Mouse (Mus musculus): ENCODE measurements at regions not wholly inside any gene's neighbourhood (a gene's known extent, or its start where the extent isn't known, plus 50 kb on each side); places are given as distances from the start of the nearest gene placed in this dataset.
"Not testable (repeated sequence)": the region's sequence is repeated elsewhere in the genome, so short reads cannot be mapped to it uniquely, and the experiment has no call there.

DNA sequence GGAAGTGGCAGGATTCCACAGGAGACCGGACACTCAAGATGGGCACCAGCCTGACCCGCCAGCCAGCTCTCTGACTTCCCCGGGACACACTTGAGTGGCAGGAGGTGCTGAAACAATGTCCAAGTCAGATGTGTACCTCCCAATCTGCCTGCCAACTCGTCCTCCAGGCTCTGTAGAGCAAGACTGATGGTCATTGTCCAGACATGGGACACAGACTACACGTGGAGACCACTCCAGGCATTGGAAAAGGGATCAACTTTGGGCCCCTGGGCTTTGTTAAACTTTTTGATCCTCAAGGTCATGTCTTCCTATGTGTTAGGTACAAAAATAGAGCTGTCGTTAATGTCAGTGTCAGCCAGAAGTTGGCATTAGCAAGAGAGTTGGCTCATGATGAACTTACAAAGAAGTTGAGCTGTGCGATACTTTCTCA is 214.6 kb downstream of the 3100002H09Rik start:
- no peak for DNase-seq (ENCODE audit: low spot score)

DNA sequence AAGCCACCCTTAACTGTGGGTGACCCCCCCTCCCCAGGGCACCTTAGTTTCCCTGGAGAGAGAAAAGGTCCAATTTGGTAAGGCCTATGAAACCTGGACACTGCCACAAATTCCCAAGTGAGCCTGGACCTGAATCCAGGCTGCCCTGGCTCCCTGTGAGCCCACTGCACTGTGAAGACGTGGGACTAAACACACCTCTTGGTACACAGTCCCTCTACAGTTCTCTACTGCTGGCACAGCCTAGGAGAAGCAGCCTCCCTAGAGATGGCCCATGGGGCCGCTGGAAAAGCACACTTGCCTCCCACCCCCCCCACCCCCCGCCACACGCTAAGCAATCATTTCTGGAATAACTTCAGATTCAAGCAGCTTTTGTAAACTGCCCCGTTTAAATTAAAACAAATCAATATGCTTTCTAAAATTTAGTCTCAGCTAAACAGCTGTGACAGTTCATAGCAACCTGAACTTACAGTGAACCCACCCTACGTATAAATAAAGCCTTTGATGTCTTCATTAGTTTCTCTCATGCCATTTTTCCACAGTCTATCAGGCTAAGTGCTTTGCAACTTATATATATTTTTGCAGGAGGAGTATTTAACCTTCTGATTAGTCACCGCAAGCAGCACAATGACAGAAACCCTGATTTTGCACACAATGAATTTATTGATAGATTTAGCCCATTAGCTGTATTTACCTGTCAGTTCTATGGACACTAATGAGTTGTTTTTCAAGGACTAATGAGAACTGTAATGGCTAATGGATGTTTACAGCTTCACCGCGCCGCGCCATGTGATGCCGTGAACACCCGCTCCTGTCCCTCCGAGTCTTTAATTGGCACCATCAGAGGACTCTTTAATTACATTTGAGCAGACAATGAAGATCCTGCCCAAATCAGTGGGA is 215.3 kb downstream of the 3100002H09Rik start:
- no peak for DNase-seq (ENCODE audit: low spot score)

DNA sequence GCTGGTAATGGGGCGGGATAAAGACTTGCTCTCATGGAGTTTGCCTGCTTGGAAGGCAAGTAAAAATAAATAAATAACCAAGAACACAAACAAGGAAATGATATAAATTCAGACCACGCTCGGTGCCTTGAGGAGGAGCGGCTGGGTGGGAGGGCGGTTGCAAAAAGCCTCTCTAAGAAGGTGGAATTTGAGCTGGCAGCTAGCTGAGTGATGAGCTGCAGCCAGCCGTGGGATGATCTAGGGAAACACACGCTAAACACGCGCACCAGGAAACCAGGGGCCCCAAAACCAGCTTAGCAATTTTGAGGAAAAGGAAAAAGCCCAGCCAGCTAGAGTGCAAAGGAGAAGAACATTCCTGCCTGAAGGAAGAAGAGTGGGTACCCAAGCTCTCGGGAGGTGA is 217.0 kb downstream of the 3100002H09Rik start:
- no peak for DNase-seq (ENCODE audit: low spot score)

DNA sequence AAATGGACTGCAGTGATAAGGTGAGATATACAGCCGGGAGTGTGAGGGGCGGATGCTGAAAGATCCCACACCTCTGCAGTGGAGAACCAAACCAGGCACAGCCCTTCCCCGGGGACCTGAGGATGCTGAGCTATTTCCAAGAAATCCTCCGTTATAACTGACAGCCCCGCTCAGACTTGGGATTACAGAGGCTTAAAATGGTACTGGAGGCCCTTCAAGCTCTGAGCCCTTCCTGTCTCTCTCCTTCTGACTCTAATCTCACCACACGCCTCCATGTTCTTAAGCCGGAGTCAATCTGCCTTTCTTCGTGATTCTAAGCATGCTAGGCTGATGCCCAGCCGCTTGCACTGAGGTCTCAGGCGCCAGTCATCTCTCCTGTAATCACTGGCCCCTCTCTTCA is 221.5 kb downstream of the 3100002H09Rik start:
- no peak for DNase-seq (ENCODE audit: low spot score)

DNA sequence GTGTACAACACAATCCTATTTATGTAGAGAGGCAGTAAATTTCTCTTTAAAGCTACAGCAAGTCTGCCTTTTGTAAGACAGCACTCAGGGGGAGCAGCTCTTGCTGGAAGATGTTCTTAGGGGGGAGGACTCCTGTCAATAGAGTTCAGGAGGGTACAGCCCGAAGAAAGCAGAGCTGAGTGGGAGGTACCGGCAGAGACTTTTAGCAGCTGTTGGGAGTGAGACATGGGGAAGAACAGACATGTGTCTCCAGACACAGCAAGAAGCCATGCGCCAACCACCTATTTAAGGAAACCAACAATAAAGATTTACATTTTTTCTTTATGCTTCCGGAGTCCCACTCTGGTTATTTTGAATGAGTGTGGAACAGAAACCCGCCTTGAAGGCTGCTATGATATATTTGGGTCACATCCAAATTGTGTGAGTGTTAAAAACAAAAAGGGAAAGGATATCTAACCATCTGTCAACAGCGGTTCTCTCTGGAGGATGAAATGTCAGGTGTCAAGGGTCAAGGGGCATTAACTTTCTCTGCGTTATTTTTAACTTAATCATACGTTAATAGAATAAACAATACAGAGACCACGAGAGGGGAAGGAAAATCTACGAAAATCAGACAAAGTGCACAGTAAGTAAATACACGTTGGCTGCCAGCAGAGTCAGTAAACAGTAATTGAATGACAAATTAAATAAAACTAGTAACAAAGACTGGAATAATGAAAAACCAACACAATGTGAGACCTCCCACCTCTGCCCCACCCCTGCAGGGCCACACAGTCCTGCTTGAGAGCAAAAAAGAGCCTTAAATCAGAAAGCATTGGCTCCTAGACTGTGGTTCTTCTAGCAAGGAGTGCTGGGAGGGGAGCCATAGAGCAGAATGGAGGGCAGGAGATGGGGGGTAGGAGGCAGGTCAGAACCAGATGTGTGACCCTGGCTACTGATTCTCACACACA is 225.2 kb downstream of the 3100002H09Rik start:
- DNase-seq (ENCODE audit: low spot score), result no peak

DNA sequence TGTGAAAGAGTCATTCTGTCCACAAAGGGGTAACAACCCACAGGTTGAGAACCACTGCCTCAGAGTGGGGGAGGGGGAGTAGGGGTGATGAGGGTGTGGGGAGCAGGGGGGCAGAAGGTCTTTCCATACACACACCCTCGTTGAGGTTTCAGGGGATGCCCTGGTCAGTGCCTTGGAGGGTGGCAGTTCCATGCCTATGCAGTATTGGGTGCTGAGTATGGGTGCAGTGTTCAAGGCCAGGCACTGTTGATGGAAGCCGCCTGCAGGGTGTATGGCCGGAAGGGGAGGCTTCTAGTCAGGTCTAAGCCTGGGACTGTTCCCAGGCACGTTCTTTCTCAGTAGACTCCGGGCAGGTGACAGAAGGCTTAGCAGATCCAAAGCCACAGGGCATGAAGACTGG is 234.1 kb downstream of the 3100002H09Rik start:
- no peak for DNase-seq (ENCODE audit: low spot score)

DNA sequence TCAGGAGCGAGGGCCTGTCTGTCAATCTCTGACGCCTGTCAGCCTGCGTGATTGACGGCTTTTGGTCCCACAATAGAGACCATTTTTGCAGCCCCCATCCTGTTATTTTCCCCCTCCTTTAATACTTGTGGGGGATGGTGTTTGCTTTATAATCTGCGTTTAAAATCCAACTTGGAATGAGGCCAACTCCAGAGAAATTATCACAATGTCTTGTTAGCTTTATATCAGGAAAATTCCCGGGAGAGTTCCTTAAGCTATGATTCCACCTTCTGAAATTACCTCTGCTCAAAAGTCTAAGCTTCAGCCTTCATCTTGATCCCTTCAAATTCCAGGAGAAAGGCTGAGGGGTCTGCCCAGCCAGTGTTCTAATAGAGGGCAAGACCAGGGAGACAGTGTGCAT is 235.0 kb downstream of the 3100002H09Rik start:
- no peak for DNase-seq (ENCODE audit: low spot score)

DNA sequence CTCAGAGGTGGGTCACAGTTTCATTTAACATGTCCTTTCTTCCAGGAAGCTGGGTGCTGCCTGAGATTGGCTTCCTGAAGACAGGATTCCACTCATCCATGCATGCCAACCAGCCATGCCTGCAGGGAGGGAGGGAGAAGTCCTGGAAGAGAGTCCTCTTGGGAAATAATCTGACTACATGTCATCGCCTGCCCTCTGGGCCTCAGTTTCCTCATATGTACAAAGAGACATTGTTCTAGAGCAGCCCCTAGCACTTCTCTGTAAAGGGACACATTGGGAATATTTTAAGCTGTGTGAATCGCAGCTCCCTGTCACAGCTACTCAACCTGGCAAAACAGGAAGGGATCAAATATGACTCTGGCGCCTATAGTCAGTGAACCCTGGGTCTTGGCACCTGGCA is 241.8 kb downstream of the 3100002H09Rik start:
- no peak for DNase-seq (ENCODE audit: low spot score)

DNA sequence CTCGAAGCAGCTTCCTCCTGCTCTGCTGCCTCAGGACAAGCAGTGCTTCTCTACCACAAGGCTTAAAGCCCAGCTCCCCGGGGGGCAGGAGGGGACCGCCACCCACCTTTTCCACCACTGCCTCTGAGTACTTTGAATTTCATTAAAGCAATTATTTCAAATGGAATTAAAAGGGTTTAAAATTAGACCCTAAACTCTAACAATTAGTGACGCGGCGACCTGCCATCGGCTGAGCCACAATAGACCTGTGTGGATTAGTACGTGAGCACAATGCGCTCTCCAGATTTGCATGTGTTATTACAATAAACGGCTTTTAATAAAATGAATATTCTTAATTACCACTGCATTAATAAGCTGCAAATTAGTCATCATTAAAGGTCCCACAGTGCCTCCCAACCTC is 242.5 kb downstream of the 3100002H09Rik start:
- no peak for DNase-seq (ENCODE audit: low spot score)

DNA sequence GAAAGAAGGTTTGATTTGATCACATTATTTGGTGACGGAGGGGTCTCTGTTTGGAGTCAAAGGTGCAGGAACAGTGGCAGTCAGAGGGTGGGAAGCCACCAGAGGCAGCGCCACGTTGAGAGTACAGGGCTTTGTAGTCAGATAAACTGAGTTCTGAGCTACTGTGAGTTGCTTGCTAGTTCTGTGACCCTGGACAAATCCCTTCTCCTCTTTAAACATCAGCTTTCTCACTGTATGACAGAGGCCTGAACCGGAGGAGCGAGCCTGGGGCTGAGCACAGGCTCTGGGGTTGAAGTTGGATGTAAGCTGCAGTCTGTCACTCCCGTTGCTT is 250.1 kb downstream of the 3100002H09Rik start:
- DNase-seq (ENCODE audit: low spot score), result no peak

DNA sequence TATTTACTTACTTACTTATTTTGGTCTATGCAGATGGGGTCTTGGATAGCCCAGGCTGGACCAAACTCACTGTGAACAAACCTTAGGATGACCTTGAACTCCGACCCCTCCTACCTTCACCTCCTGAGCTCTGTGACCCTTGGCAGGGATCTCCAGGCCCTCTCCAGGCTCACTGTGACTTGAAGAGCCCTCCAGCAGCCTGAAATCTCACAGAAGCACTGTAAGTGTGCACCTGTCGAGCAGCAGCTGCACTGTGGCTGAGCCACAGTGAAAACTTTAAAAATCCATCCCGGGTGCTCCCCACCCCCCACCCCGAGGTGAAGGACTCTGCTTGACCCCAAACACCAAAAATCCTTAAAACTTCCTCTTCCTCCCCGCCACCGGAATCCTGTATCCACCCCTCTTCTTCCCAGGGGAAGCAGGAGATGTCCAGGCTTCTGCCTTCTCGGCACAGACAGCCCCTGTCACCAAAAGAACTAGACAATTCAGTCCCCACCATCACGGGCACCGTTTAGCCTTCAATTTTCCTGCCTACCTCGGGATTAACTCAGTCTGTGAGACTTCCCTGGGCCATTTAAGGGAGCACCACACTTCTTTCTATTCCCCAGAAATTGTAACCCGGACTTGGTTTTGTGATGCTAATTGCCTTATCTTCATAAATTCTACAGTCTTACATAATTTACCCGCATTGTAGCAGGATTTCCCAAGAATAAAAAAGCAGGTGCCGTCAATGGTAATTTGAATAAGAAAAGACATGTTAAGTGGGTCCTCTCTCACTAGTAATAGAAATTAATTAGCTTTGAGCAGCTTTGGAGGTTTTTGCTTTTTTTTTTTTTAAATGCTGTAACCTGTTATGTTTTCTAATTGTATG is 250.7 kb downstream of the 3100002H09Rik start:
- DNase-seq (ENCODE audit: low spot score), result no peak

DNA sequence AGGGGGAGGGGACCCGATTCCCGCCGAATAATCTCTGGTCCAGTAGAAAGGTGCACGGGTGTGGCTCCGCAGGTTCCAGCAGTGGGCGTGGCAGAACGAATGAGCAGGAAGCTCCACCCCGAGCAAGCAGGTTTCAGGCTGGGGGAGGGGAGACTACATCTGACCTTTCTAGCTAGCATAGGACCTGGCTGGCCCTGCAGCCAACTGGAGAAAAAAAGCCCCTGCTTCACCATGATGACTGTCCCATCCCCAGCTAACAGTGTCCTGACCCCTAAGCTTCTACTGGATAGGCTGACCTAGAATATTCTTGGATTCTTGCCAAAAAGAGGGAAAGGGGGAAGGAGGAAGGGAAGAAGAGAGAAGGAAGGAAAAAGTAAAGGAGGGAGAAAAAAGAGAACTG is 252.1 kb downstream of the 3100002H09Rik start:
- DNase-seq (ENCODE audit: low spot score), result not testable (repeated sequence)

DNA sequence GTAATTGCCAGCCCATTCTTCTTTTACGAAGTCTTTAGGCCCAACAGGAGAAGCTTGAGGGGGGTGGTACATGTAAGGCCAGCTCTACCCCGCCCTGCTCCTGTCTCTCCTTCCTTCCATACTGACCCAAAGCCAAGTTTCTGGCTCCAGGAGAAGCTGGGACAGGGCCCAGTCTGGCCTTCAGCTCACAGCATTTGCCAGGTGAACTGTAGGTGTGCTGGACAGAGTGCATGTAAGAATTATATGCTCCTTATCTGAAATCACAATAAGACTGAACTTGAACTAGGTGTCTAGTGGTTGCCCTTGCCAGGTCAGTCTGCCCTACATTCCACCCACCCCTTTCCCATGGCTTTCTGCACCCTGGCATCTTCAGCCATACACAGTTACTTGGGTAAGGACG is 260.2 kb downstream of the 3100002H09Rik start:
- DNase-seq (ENCODE audit: low spot score), result no peak

DNA sequence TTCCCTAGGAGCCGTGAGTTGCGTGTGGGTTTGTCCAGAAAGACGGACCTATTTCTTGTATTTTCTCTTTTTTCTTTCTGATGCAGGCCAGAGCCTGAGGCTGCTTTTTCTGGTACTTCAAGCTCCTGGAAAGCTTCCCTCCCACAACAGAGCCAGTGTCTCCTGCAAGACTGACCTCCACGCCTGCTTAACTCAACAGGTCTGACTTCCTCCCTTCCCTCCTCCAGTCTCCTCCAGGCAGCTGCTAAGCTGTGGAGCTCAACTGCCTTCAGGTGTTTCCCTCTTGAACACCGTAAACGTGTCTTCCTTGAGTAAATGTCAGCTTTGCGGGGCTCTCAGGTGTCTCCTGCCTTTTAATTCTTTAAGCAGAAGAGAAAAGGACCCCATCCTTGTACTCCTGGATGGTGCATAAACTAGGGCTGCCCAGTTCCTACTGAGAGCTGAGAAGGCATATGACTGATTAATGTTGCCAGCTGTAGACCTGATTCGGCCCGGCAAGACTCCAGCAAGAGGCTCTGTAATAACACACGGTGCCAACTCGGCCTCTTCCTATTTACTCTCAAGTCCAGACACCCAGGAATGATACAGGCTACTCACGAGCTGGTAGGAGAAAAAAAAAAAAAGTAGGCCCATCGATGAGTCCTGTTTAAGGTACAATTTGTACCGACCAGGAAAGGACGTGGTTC is 260.9 kb downstream of the 3100002H09Rik start:
- DNase-seq (ENCODE audit: low spot score), result no peak

DNA sequence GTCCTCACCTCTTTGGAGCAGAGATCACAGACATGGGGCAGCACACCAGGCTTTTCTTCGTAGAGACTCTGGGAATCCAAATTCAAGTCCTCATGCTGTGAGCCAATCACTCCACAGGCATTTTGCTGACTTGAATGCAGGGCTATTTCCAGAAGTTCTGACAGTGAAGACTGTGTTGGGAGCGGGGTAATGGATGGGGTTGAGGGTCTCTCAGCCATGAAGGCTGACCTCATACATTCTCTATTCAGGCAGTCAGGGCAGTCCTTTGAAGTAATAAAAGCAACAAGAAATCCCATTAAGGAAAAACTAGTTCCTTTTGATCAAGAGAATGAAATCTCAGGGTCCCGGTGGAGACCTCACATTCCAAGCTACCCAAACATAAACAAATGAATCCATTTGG is 261.5 kb downstream of the 3100002H09Rik start:
- no peak for DNase-seq (ENCODE audit: low spot score)

DNA sequence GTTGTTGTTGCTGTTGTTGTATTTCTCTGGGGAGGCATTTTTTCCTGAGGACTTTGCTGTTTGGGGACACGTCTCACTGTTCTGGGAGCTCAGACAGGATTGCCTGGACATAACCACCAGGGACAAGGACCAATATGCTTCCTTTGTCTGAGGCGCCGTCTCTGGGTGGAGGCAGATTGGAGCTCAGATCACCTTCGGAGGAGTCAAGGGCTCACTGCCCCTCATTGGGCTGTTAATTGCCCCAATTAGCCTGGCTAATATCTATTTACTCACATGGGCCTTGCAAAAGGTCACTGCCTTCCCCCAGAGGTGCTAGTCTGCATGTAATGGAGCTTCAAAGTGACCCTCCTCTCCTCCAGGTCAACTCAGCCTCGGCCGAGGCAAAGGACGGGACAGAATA is 270.5 kb downstream of the 3100002H09Rik start:
- DNase-seq (ENCODE audit: low spot score), result no peak

DNA sequence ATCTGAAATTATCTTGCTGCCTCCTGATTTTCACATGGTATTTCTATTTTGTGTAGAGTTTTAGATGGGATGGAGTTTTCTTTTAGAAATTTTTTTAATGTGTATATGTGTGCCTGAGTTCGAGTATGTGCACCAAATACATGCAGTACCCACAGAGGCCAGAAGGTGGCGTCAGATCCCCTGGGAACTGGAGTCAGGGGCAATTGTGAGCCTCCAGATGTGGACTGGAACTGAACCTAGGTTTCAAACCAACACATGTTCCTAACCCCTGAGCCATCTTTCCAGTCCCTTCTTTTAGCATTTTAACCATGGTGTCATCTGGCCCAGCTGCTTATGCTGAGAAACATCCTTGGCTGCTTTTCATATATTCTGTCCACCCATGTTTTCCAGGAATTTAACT is 274.9 kb downstream of the 3100002H09Rik start:
- DNase-seq (ENCODE audit: low spot score), result peak; percentile 2

DNA sequence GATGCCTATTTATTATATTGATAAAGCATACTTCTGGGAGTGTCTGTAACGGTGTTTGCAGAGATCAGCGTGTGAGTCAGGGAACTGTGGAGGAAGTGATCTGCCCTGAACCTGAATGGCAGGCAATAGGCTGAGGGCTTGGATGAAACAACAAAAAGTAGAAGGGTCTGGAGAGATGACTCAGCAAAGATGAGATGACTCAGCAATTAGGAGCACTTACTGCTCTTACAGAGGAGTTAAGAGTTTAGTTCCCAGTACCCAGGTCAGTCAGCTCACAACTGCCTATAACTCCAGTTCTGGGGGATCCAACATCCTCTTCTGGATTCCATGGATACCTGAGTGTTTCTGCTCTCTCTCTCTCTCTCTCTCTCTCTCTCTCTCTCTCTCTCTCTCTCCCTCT is 277.6 kb downstream of the 3100002H09Rik start:
- peak; percentile 12 for DNase-seq (ENCODE audit: low spot score)

DNA sequence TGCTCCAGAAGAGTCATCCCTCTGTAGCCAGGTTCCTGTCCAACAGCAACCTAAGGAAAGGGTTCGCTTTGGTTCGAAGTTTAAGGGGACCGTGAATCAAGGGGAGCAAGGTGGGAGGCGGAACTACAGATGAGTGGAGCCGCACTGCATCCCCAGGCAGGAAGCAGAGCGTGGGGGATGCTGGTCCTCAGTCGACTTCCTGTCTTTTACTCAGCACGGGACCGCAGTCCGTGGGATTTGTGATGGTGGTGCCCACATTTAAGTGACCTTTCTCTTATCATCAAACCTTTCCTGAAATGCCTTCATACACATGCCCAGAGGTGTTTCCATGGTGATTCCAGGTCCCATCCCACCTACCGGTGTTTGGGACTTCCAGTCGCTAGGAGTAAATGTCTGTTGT is 278.2 kb downstream of the 3100002H09Rik start:
- DNase-seq (ENCODE audit: low spot score), result no peak

DNA sequence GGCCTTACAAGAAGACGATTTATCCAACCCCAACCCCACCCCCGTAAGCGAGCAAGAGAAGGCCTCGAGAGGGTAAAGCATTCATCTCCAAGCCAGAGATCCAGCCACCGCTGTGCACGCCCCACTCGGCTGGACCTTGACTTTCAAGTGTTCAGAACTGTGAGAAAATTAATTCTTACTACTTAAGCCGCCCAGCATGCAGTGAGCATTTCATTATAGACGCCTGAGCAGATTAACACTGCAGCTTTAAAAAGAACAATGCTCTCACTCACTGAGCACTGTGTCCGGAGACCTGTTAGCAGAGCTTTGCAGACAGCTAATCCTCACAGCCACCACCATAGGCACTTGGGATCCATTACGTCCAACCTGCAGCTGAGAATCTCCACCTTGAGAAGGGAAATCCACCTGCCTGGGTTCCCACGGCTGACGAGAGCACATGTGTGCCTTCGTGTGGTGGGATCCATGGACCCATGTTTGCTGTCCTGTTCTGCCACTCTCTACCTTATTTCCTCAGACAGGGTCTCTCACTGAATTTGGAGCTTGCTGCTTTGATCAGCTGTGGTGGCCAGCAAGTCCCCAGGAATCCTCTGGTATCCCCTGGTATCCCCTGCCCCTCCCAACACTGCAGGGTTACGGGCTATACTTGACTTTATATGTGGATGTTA is 281.4 kb downstream of the 3100002H09Rik start:
- DNase-seq (ENCODE audit: low spot score), result no peak

DNA sequence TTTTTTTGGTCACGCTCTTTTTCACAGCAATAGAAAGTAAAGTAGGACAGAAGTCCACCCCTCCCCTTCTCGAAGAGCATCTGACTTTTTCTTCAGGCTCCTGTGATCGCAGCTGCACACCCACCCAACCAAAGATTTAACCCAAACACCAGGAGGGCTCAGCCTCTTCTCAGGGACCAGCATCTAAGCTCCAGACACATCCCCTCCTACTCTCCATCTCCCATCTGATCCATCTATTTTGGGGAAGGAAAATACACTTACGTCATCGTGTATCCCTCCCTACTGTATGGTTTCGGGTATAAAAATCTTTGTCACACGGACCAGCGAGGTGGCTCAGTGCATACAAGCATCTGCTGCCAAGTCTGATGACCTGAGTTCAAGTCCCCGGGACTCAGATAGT is 284.3 kb downstream of the 3100002H09Rik start:
- DNase-seq (ENCODE audit: low spot score), result no peak

Measured in c-Kit-positive CD71-positive TER-119-positive erythroid progenitor cells, embryonic 14.5 days (primary cell).